Mouse (Mus musculus) adrenal gland, postnatal 36 days (tissue): Measurements from ENCODE around the gene Brat1. TPM values are rescaled to one million over a fixed set of nuclear protein-coding genes. Genes with fewer than 3 reads are reported as not detected.

ENCODE experiments used
- DNase-seq, 2 experiments: peaks; one replicate each; pipeline ENCODE4 v3.0.0; 2021; ENCODE audit warnings: mixed read lengths in 1 of 2
- total RNA-seq, 2 experiments: library from RNA; stranded (reverse); gene quantifications; 2 replicates each; pipeline ENCODE4 v1.2.3; 2021

Gene Brat1
- total RNA-seq, 2 experiments from 2014 or later, result 16.4 to 25.6 TPM

GRCm38 (mm10) chr5:140743706-140744131, 38.9 kb downstream of the Brat1 start:
- DNase-seq, result no peak

- no peak for DNase-seq
Observed at GRCm38 (mm10) chr5:140748425-140748824, 43.6 kb downstream of the Brat1 start.

GRCm38 (mm10) chr5:140749062-140749875, 44.5 kb downstream of the Brat1 start:
- peak; percentile 77 to 85 for DNase-seq

- DNase-seq, result peak; percentile 36 to 47
Observed at GRCm38 (mm10) chr5:140750925-140751324, 46.1 kb downstream of the Brat1 start.

GRCm38 (mm10) chr5:140752041-140752440, 47.2 kb downstream of the Brat1 start:
- no peak for DNase-seq

GRCm38 (mm10) chr5:140752639-140753038, 47.8 kb downstream of the Brat1 start:
- DNase-seq, result no peak

GRCm38 (mm10) chr5:140753223-140753622, 48.4 kb downstream of the Brat1 start:
- no peak for DNase-seq

- no peak for DNase-seq
Observed at GRCm38 (mm10) chr5:140758864-140759263, 54.1 kb downstream of the Brat1 start.

GRCm38 (mm10) chr5:140762540-140762939, 57.7 kb downstream of the Brat1 start:
- no peak for DNase-seq

GRCm38 (mm10) chr5:140764921-140765613, 60.3 kb downstream of the Brat1 start:
- peak; percentile 54 to 55 for DNase-seq

GRCm38 (mm10) chr5:140766566-140766965, 61.8 kb downstream of the Brat1 start:
- no peak for DNase-seq

GRCm38 (mm10) chr5:140767704-140768141, 62.9 kb downstream of the Brat1 start:
- DNase-seq, result peak; percentile 92

GRCm38 (mm10) chr5:140768333-140768732, 63.5 kb downstream of the Brat1 start:
- DNase-seq, result peak; percentile 55 to 57

Other genes starting within 250 kb of the Brat1 start
- 10 to 100 TPM in 1 of 2 experiments, 1 to 10 TPM in 1; 6.9 to 10.1 TPM for gene Chst12, start 199.5 kb upstream of the Brat1 start, total RNA-seq
- gene Grifin, start 139.9 kb upstream of the Brat1 start, total RNA-seq, result not detected
- gene Lfng, start 97.7 kb upstream of the Brat1 start, total RNA-seq, result 10 to 100 TPM in 1 of 2 experiments, 1 to 10 TPM in 1; 9.6 to 12.7 TPM
- gene Ttyh3, start 56.0 kb upstream of the Brat1 start, total RNA-seq, result 100 to 1,000 TPM in 1 of 2 experiments, 10 to 100 TPM in 1; 42.4 to 108 TPM
- 10 to 100 TPM; 18.6 to 19.7 TPM for gene Iqce, start 2.6 kb upstream of the Brat1 start, total RNA-seq
- gene Amz1, start 19.1 kb downstream of the Brat1 start, total RNA-seq, result under 1 TPM; 0.50 to 0.66 TPM
- 100 to 1,000 TPM; 119 to 155 TPM for gene Gna12, start 125.4 kb downstream of the Brat1 start, total RNA-seq